Mouse (Mus musculus): ENCODE measurements around the gene Baiap2. TPM values are rescaled to one million over a fixed set of nuclear protein-coding genes. Genes with fewer than 3 reads are reported as not detected.

Baiap2 gene
- polyA plus RNA-seq, 1 experiment from 2014 or later: 21.3 TPM

- H3K9ac ChIP-seq (replicated peaks): no peak overlapping the region
- 47% methylated on average over 3 of the region's 3 CpGs for WGBS (ENCODE audit: insufficient replicate concordance)
- no peak for ATAC-seq
- no peak overlapping the region for H3K27ac ChIP-seq (ENCODE audit: low read depth)
- no peak for DNase-seq
- H3K36me3 ChIP-seq (replicated peaks; ENCODE audit: insufficient read depth, low read length): peaks cover 9% of the 10 kb centered on the region; the same call in 1 of the 2 replicates
- TF ChIP-seq CTCF (IDR thresholded peaks at IDR 0.05; ENCODE audit: low read depth) (no peak), EP300 (IDR thresholded peaks at IDR 0.05; ENCODE audit: low read depth) (no peak)
- peaks cover 15% of the 10 kb centered on the region for H3K4me1 ChIP-seq (ENCODE audit: insufficient read depth)
- no peak overlapping the region for H3K4me2 ChIP-seq (ENCODE audit: low read depth, low read length)
- no peaks in the 10 kb centered on the region for H3K27me3 ChIP-seq (ENCODE audit: insufficient read depth, low read length)
- no peak overlapping the region for H3K4me3 ChIP-seq (ENCODE audit: low read depth, low read length)
- H3K9me3 ChIP-seq (ENCODE audit: low read length): no peaks in the 10 kb centered on the region
Observed at GRCm38 (mm10) chr11:119981769-119982168, 39.2 kb downstream of the Baiap2 start.

- no peak overlapping the region for H3K4me2 ChIP-seq (ENCODE audit: low read depth, low read length)
- H3K4me3 ChIP-seq (ENCODE audit: low read depth, low read length): no peak overlapping the region
- H3K36me3 ChIP-seq (replicated peaks; ENCODE audit: insufficient read depth, low read length): peaks cover 9% of the 10 kb centered on the region; the same call in 1 of the 2 replicates
- WGBS (ENCODE audit: insufficient replicate concordance): 88% methylated on average over 3 of the region's 3 CpGs
- H3K9me3 ChIP-seq (ENCODE audit: low read length): no peaks in the 10 kb centered on the region
- TF ChIP-seq CTCF (IDR thresholded peaks at IDR 0.05; ENCODE audit: low read depth): no peak
- no peak for TF ChIP-seq EP300 (IDR thresholded peaks at IDR 0.05; ENCODE audit: low read depth)
- H3K27ac ChIP-seq (ENCODE audit: low read depth): no peak overlapping the region
- no peak overlapping the region for H3K9ac ChIP-seq (replicated peaks)
- peaks cover 15% of the 10 kb centered on the region for H3K4me1 ChIP-seq (ENCODE audit: insufficient read depth)
- DNase-seq (no peak), ATAC-seq (no peak)
- no peaks in the 10 kb centered on the region for H3K27me3 ChIP-seq (ENCODE audit: insufficient read depth, low read length)
Observed at GRCm38 (mm10) chr11:119982236-119982635, 39.7 kb downstream of the Baiap2 start.

GRCm38 (mm10) chr11:119983151-119983550 is 40.6 kb downstream of the Baiap2 start:
- Histone ChIP-seq H3K27ac (ENCODE audit: low read depth) (no peak overlapping the region), H3K4me2 (ENCODE audit: low read depth, low read length) (no peak overlapping the region), H3K9ac (replicated peaks) (no peak overlapping the region; the same call in 1 of the 2 replicates), H3K4me1 (ENCODE audit: insufficient read depth) (peaks cover 18% of the 10 kb centered on the region), H3K36me3 (replicated peaks; ENCODE audit: insufficient read depth, low read length) (peaks cover 9% of the 10 kb centered on the region; the same call in 1 of the 2 replicates), H3K9me3 (ENCODE audit: low read length) (no peaks in the 10 kb centered on the region), H3K4me3 (ENCODE audit: low read depth, low read length) (no peak overlapping the region), H3K27me3 (ENCODE audit: insufficient read depth, low read length) (no peaks in the 10 kb centered on the region)
- WGBS (ENCODE audit: insufficient replicate concordance): 89% methylated on average over 2 of the region's 2 CpGs
- DNase-seq: no peak
- ATAC-seq: no peak
- TF ChIP-seq CTCF (IDR thresholded peaks at IDR 0.05; ENCODE audit: low read depth) (no peak), EP300 (IDR thresholded peaks at IDR 0.05; ENCODE audit: low read depth) (no peak)

- H3K27ac ChIP-seq (ENCODE audit: low read depth): no peak overlapping the region
- no peaks in the 10 kb centered on the region for H3K27me3 ChIP-seq (ENCODE audit: insufficient read depth, low read length)
- 57% methylated on average over 9 of the region's 9 CpGs for WGBS (ENCODE audit: insufficient replicate concordance)
- H3K9ac ChIP-seq (replicated peaks): no peak overlapping the region
- TF ChIP-seq EP300 (IDR thresholded peaks at IDR 0.05; ENCODE audit: low read depth) (no peak), CTCF (IDR thresholded peaks at IDR 0.05; ENCODE audit: low read depth) (no peak)
- peaks cover 10% of the 10 kb centered on the region; the same call in 1 of the 2 replicates for H3K36me3 ChIP-seq (replicated peaks; ENCODE audit: insufficient read depth, low read length)
- ATAC-seq (no peak), DNase-seq (no peak)
- no peaks in the 10 kb centered on the region for H3K9me3 ChIP-seq (ENCODE audit: low read length)
- H3K4me3 ChIP-seq (ENCODE audit: low read depth, low read length): no peak overlapping the region
- no peak overlapping the region for H3K4me2 ChIP-seq (ENCODE audit: low read depth, low read length)
- H3K4me1 ChIP-seq (ENCODE audit: insufficient read depth): peaks cover 26% of the 10 kb centered on the region
Observed at GRCm38 (mm10) chr11:119986751-119987425, 44.3 kb downstream of the Baiap2 start.

- Histone ChIP-seq H3K4me2 (ENCODE audit: low read depth, low read length) (no peak overlapping the region), H3K27ac (ENCODE audit: low read depth) (no peak overlapping the region), H3K4me1 (ENCODE audit: insufficient read depth) (peaks cover 26% of the 10 kb centered on the region), H3K9ac (replicated peaks) (no peak overlapping the region), H3K27me3 (ENCODE audit: insufficient read depth, low read length) (no peaks in the 10 kb centered on the region), H3K36me3 (replicated peaks; ENCODE audit: insufficient read depth, low read length) (peaks cover 11% of the 10 kb centered on the region; the same call in 1 of the 2 replicates), H3K4me3 (ENCODE audit: low read depth, low read length) (no peak overlapping the region), H3K9me3 (ENCODE audit: low read length) (no peaks in the 10 kb centered on the region)
- ATAC-seq (no peak), DNase-seq (no peak)
- TF ChIP-seq CTCF (IDR thresholded peaks at IDR 0.05; ENCODE audit: low read depth) (no peak), EP300 (IDR thresholded peaks at IDR 0.05; ENCODE audit: low read depth) (no peak)
- 59% methylated on average over 7 of the region's 7 CpGs for WGBS (ENCODE audit: insufficient replicate concordance)
Observed at GRCm38 (mm10) chr11:119987876-119988275, 45.3 kb downstream of the Baiap2 start.

GRCm38 (mm10) chr11:119988391-119988790 is 45.8 kb downstream of the Baiap2 start:
- DNase-seq (no peak), ATAC-seq (no peak)
- Histone ChIP-seq H3K36me3 (replicated peaks; ENCODE audit: insufficient read depth, low read length) (peaks cover 11% of the 10 kb centered on the region; the same call in 1 of the 2 replicates), H3K27me3 (ENCODE audit: insufficient read depth, low read length) (no peaks in the 10 kb centered on the region), H3K4me1 (ENCODE audit: insufficient read depth) (peaks cover 26% of the 10 kb centered on the region), H3K9ac (replicated peaks) (no peak overlapping the region), H3K4me3 (ENCODE audit: low read depth, low read length) (no peak overlapping the region), H3K9me3 (ENCODE audit: low read length) (no peaks in the 10 kb centered on the region), H3K27ac (ENCODE audit: low read depth) (no peak overlapping the region), H3K4me2 (ENCODE audit: low read depth, low read length) (no peak overlapping the region)
- no peak for TF ChIP-seq CTCF (IDR thresholded peaks at IDR 0.05; ENCODE audit: low read depth)
- no peak for TF ChIP-seq EP300 (IDR thresholded peaks at IDR 0.05; ENCODE audit: low read depth)
- WGBS (ENCODE audit: insufficient replicate concordance): 80% methylated on average over 7 of the region's 7 CpGs

Data from liver, postnatal 0 days (tissue).